Mouse (Mus musculus) myocyte (in vitro differentiated cells): ENCODE measurements around the gene Csnk2b.

ENCODE experiments used
- CEBPB ChIP-seq: IDR thresholded peaks from 2 replicates; pipeline ENCODE4 v1.6.1; 2011; ENCODE audit warnings: mild to moderate bottlenecking, moderate library complexity; ENCODE audit not compliant: poor library complexity, insufficient read depth, severe bottlenecking
- E2F4 ChIP-seq: IDR thresholded peaks from one replicate; pipeline ENCODE4 v1.6.1; 2011; ENCODE audit warnings: mild to moderate bottlenecking, control low read depth, moderate library complexity; ENCODE audit not compliant: insufficient read depth
- MAX ChIP-seq: IDR thresholded peaks from one replicate; pipeline ENCODE4 v1.6.1; 2011; ENCODE audit warnings: low read depth, mild to moderate bottlenecking, control low read depth
- MYOD1 ChIP-seq, 3 experiments: IDR thresholded peaks; one replicate each; pipeline ENCODE4 v1.6.1; 2011; ENCODE audit warnings: control low read depth in 2 of 3, low read depth in 2 of 3, mild to moderate bottlenecking in 2 of 3, moderate library complexity in 1 of 3; ENCODE audit not compliant: insufficient read length in 2 of 3, control insufficient read depth in 1 of 3
- MYOG ChIP-seq, 3 experiments: IDR thresholded peaks; one replicate each; pipeline ENCODE4 v1.6.1; 2011; ENCODE audit warnings: control low read depth in 2 of 3, low read depth in 2 of 3, mild to moderate bottlenecking in 2 of 3; ENCODE audit not compliant: insufficient read length in 2 of 3, control insufficient read depth in 1 of 3, insufficient read depth in 1 of 3
- POLR2A ChIP-seq: IDR thresholded peaks from one replicate; pipeline ENCODE4 v1.6.1; 2011; ENCODE audit warnings: low read depth, mild to moderate bottlenecking, control low read depth, moderate library complexity; ENCODE audit not compliant: insufficient read length
- POLR2AphosphoS2 ChIP-seq: IDR thresholded peaks from one replicate; pipeline ENCODE4 v1.6.1; 2011; ENCODE audit warnings: low read depth, control low read depth; ENCODE audit not compliant: insufficient read length
- SRF ChIP-seq: IDR thresholded peaks from one replicate; pipeline ENCODE4 v1.6.1; 2011; ENCODE audit warnings: low read depth; ENCODE audit not compliant: control insufficient read depth, insufficient read length
- TCF12 ChIP-seq: IDR thresholded peaks from one replicate; pipeline ENCODE4 v1.6.1; 2011; ENCODE audit warnings: mild to moderate bottlenecking, control low read depth; ENCODE audit not compliant: poor library complexity, insufficient read depth, severe bottlenecking
- USF1 ChIP-seq: IDR thresholded peaks from one replicate; pipeline ENCODE4 v1.6.1; 2011; ENCODE audit warnings: low read depth, mild to moderate bottlenecking, control low read depth, moderate library complexity

GRCm38 (mm10) chr17:35077285-35077684 is 44.6 kb downstream of the Csnk2b start:
- TF ChIP-seq POLR2A (no peak), MAX (no peak), POLR2AphosphoS2 (no peak), E2F4 (no peak), USF1 (no peak), MYOG (IDR thresholded peaks at IDR 0.05; ENCODE audit: control insufficient read depth in 1 of 3, insufficient read depth in 1 of 3, insufficient read length in 2 of 3, low read depth in 2 of 3) (no peak), TCF12 (no peak), MYOD1 (IDR thresholded peaks at IDR 0.05; ENCODE audit: control insufficient read depth in 1 of 3, insufficient read length in 2 of 3, low read depth in 2 of 3) (no peak), CEBPB (no peak), SRF (no peak)
